Mouse (Mus musculus) adrenal gland, postnatal 10 days (tissue): Measurements from ENCODE around the gene Kcna3. TPM values are rescaled to one million over a fixed set of nuclear protein-coding genes. Genes with fewer than 3 reads are reported as not detected.
A peak's percentile ranks its signal among the peaks of the same experiment; 100 is the strongest.

Source experiments
- DNase-seq: peaks from one replicate; pipeline ENCODE4 v3.0.0; 2021; ENCODE audit warnings: mixed read lengths
- long read RNA-seq, 2 experiments: library from polyadenylated mRNA; stranded (forward); transcript quantifications; one replicate each; pipeline ENCODE4 v2.0.0; 2021
- total RNA-seq, 2 experiments: library from RNA; stranded (reverse); gene quantifications; 2 replicates each; pipeline ENCODE4 v1.2.3; 2021

The Kcna3 gene
- 1 to 10 TPM in 1 of 2 experiments, under 1 TPM in 1; 1.00 to 1.2 TPM for total RNA-seq
- long read RNA-seq, experiment 1 = 0 reads
- long read RNA-seq, experiment 2 = 0 reads

GRCm38 (mm10) chr3:107035521-107036457 is at the start of gene Kcna3:
Kcna3 (plus strand) TSS chr3:107036169.
- DNase-seq = peak; percentile 77

- no peak for DNase-seq
Measured at GRCm38 (mm10) chr3:106991334-106991733, 44.6 kb upstream of the Kcna3 start.

- DNase-seq = no peak
Measured at GRCm38 (mm10) chr3:106995347-106995746, 40.6 kb upstream of the Kcna3 start.

- no peak for DNase-seq
Measured at GRCm38 (mm10) chr3:106996186-106996585, 39.8 kb upstream of the Kcna3 start.

GRCm38 (mm10) chr3:106998370-106998769 is 37.6 kb upstream of the Kcna3 start:
- DNase-seq = no peak

GRCm38 (mm10) chr3:107000165-107000564 is 35.8 kb upstream of the Kcna3 start:
- no peak for DNase-seq

- DNase-seq = no peak
Measured at GRCm38 (mm10) chr3:107002249-107003123, 33.5 kb upstream of the Kcna3 start.

GRCm38 (mm10) chr3:107009329-107010076 is 26.5 kb upstream of the Kcna3 start:
- DNase-seq = no peak

- no peak for DNase-seq
Measured at GRCm38 (mm10) chr3:107018286-107018685, 17.7 kb upstream of the Kcna3 start.

GRCm38 (mm10) chr3:107031547-107031946 is 4.4 kb upstream of the Kcna3 start:
- DNase-seq = no peak

- DNase-seq = no peak
Measured at GRCm38 (mm10) chr3:107034776-107035175, 1.2 kb upstream of the Kcna3 start.

- DNase-seq = peak; percentile 7
Measured at GRCm38 (mm10) chr3:107036458-107037039, 580 bp downstream of the Kcna3 start.

- DNase-seq = no peak
Measured at GRCm38 (mm10) chr3:107037105-107037504, 1.1 kb downstream of the Kcna3 start.

GRCm38 (mm10) chr3:107037536-107038155 is 1.7 kb downstream of the Kcna3 start:
- DNase-seq = no peak

- DNase-seq = no peak
Measured at GRCm38 (mm10) chr3:107038156-107038536, 2.2 kb downstream of the Kcna3 start.

GRCm38 (mm10) chr3:107038661-107039223 is 2.8 kb downstream of the Kcna3 start:
- DNase-seq = no peak

- no peak for DNase-seq
Measured at GRCm38 (mm10) chr3:107039306-107039705, 3.3 kb downstream of the Kcna3 start.

- DNase-seq = no peak
Measured at GRCm38 (mm10) chr3:107040408-107040807, 4.4 kb downstream of the Kcna3 start.

- DNase-seq = no peak
Measured at GRCm38 (mm10) chr3:107041718-107042117, 5.7 kb downstream of the Kcna3 start.

GRCm38 (mm10) chr3:107061468-107061867 is 25.5 kb downstream of the Kcna3 start:
- DNase-seq = no peak

GRCm38 (mm10) chr3:107062771-107063170 is 26.8 kb downstream of the Kcna3 start:
- DNase-seq = no peak
